In genomic region chr19:6877965-6878364, GRCm38 (mm10) we compare ENCODE assay signal across 17 mouse cellular contexts.
"Had no signal": no experiment of that assay in that cellular context is flagged by ENCODE, and none has a peak within 500 bp of the region (broad histone marks: within the 10 kb centered on the region; RNA-seq: fewer than 3 reads in every experiment).

No protein-coding gene starts in this region.

- H3K4me2 ChIP-seq: liver, embryonic 11.5 days; liver, embryonic 13.5 days; liver, embryonic 15.5 days; lung, embryonic 15.5 days; midbrain, embryonic 12.5 days; neural tube, embryonic 12.5 days; stomach, embryonic 15.5 days had no signal

- H3K36me3 ChIP-seq: liver, embryonic 13.5 days; liver, embryonic 15.5 days; lung, embryonic 15.5 days; midbrain, embryonic 12.5 days; neural tube, embryonic 12.5 days; stomach, embryonic 15.5 days had no signal

- H3K4me3 ChIP-seq: liver, embryonic 13.5 days; liver, embryonic 15.5 days; lung, embryonic 15.5 days; megakaryocyte, embryonic 14.5 days; midbrain, embryonic 12.5 days; neural tube, embryonic 12.5 days; stomach, embryonic 15.5 days had no signal

- DNase-seq: liver, embryonic 13.5 days; liver, postnatal 0 days; lung, adult 2 months; lung, postnatal 14 days; lung, postnatal 36 days; midbrain, embryonic 14.5 days; right cerebral cortex, postnatal 14 days; thymus, adult 2 months; thymus, postnatal 25 days; thymus, postnatal 4 days had no signal

- H3K27me3 ChIP-seq: liver, embryonic 13.5 days; liver, embryonic 15.5 days; lung, embryonic 15.5 days; megakaryocyte, embryonic 14.5 days; midbrain, embryonic 12.5 days; neural tube, embryonic 12.5 days; stomach, embryonic 15.5 days had no signal
